Mouse (Mus musculus) lung, embryonic 15.5 days (tissue): ENCODE data around the gene Zbtb42. TPM values are rescaled to one million over a fixed set of nuclear protein-coding genes. Genes with fewer than 3 reads are reported as not detected.

Source experiments
- ATAC-seq: fragments of 200-750 bp; cut with Nextera tagmentation; 2 replicates; pipeline ENCODE4 v1.8.0; 2017; ENCODE audit warnings: moderate number of reproducible peaks, borderline replicate concordance; ENCODE audit not compliant: low FRiP score, low TSS enrichment; ENCODE audit errors: extremely low read depth
- H3K27ac ChIP-seq: fragments of 300-500 bp; sonication (generic); 2 replicates; pipeline ENCODE4 v1.5.1; 2015; ENCODE audit warnings: moderate library complexity, mild to moderate bottlenecking, inconsistent platforms
- H3K27me3 ChIP-seq: fragments of 300-500 bp; sonication (generic); 2 replicates; pipeline ENCODE4 v1.6.1; 2015; ENCODE audit warnings: inconsistent platforms
- H3K36me3 ChIP-seq: fragments of 300-500 bp; sonication (generic); 2 replicates; pipeline ENCODE4 v1.6.1; 2015; ENCODE audit warnings: inconsistent platforms
- H3K4me1 ChIP-seq: fragments of 300-500 bp; sonication (generic); 2 replicates; pipeline ENCODE4 v1.6.1; 2015; ENCODE audit warnings: inconsistent platforms
- H3K4me2 ChIP-seq: fragments of 300-500 bp; sonication (generic); 2 replicates; pipeline ENCODE4 v1.6.1; 2015; ENCODE audit warnings: inconsistent platforms, mild to moderate bottlenecking, moderate library complexity
- H3K4me3 ChIP-seq: fragments of 300-500 bp; sonication (generic); 2 replicates; pipeline ENCODE4 v1.5.1; 2015; ENCODE audit warnings: mild to moderate bottlenecking, inconsistent platforms
- H3K9ac ChIP-seq: fragments of 300-500 bp; sonication (generic); 2 replicates; pipeline ENCODE4 v1.6.1; 2015; ENCODE audit warnings: inconsistent platforms
- H3K9me3 ChIP-seq: fragments of 300-500 bp; sonication (generic); 2 replicates; pipeline ENCODE4 v1.6.1; 2016; ENCODE audit warnings: inconsistent platforms
- WGBS: fragments of 180-500 bp; shearing (Covaris S2); methylation state at CpG from one replicate; pipeline ENCODE4 v1.1.7; 2015; 5-methylcytosine and 5-hydroxymethylcytosine counted together
- microRNA-seq: library from miRNA; unstranded; fragments of <30 nt; microRNA quantifications from one replicate; pipeline ENCODE4, GENCODE M21; 2016
- polyA plus RNA-seq: library from polyadenylated mRNA; unstranded; fragments of >200 nt; fragmentation: Nextera tagmentation; extraction: Ambion mirVana; gene quantifications from 2 replicates; pipeline ENCODE4 v1.2.1, GENCODE M21; 2015

Zbtb42 gene
- polyA plus RNA-seq, 1 experiment from 2014 or later, result 11.4 TPM

GRCm38 (mm10) chr12:112721424-112722239 lies 43.0 kb downstream of the Zbtb42 start:
- no peaks in the 10 kb centered on the region for H3K9me3 ChIP-seq
- peak overlapping the region; percentile 98 for H3K4me2 ChIP-seq
- ATAC-seq, result peak; percentile 53
- peak overlapping the region; percentile 69 for H3K9ac ChIP-seq
- H3K36me3 ChIP-seq, result peaks cover 4% of the 10 kb centered on the region; the same call in 1 of the 2 replicates
- peak overlapping the region; percentile 97 for H3K27ac ChIP-seq
- WGBS, result 4% methylated on average over 60 of the region's 69 CpGs
- peaks cover 19% of the 10 kb centered on the region for H3K27me3 ChIP-seq
- peaks cover 32% of the 10 kb centered on the region for H3K4me1 ChIP-seq
- H3K4me3 ChIP-seq, result peak overlapping the region; percentile 83

- Histone ChIP-seq H3K27me3 (peaks cover 19% of the 10 kb centered on the region), H3K4me1 (peaks cover 32% of the 10 kb centered on the region), H3K27ac (peak overlapping the region; percentile 97), H3K9ac (peak overlapping the region; percentile 69), H3K4me2 (peak overlapping the region; percentile 98), H3K4me3 (peak overlapping the region; percentile 83), H3K9me3 (no peaks in the 10 kb centered on the region), H3K36me3 (peaks cover 4% of the 10 kb centered on the region; the same call in 1 of the 2 replicates)
- WGBS, result under 1% methylated on average over 55 of the region's 75 CpGs
- ATAC-seq, result peak; percentile 58
Observed at GRCm38 (mm10) chr12:112722240-112723027, 43.8 kb downstream of the Zbtb42 start.

GRCm38 (mm10) chr12:112723028-112723330 lies 44.4 kb downstream of the Zbtb42 start:
- H3K4me2 ChIP-seq, result peak overlapping the region; percentile 98
- H3K36me3 ChIP-seq, result peaks cover 4% of the 10 kb centered on the region; the same call in 1 of the 2 replicates
- H3K27me3 ChIP-seq, result peaks cover 19% of the 10 kb centered on the region
- peak overlapping the region; percentile 83 for H3K4me3 ChIP-seq
- ATAC-seq, result no peak
- peak overlapping the region; percentile 69 for H3K9ac ChIP-seq
- H3K27ac ChIP-seq, result 0 out of 2 replicates have a peak overlapping the region, but pooled peaks have one; percentile 97
- 14% methylated on average over 5 of the region's 5 CpGs for WGBS
- H3K9me3 ChIP-seq, result no peaks in the 10 kb centered on the region
- peaks cover 35% of the 10 kb centered on the region for H3K4me1 ChIP-seq

DNA sequence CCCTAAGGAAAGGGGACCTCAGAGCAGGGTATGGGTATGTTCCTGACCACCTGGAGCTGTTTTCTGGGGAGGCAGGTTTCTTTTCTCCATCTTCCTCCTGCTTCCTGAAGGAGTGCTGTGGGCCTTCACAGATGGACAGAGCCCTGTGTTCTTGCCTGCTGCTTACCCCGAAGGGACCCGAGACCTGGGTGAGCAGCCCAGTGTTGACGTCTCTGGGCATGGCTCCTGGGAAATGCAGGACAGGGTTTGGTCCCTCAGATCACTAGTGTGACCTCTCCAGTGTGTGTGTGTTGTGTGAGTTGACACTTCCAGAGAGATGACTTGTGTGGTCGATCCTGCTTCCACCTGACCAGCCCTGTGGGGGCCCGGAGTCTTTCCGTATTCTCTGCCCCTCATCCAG lies 44.8 kb downstream of the Zbtb42 start:
- no peak for ATAC-seq
- H3K27ac ChIP-seq, result no peak overlapping the region
- H3K36me3 ChIP-seq, result peaks cover 4% of the 10 kb centered on the region; the same call in 1 of the 2 replicates
- H3K4me2 ChIP-seq, result peak overlapping the region; percentile 98
- no peaks in the 10 kb centered on the region for H3K9me3 ChIP-seq
- peaks cover 35% of the 10 kb centered on the region for H3K4me1 ChIP-seq
- 84% methylated on average over 6 of the region's 6 CpGs for WGBS
- H3K4me3 ChIP-seq, result peak overlapping the region; percentile 83
- peaks cover 19% of the 10 kb centered on the region for H3K27me3 ChIP-seq
- H3K9ac ChIP-seq, result 0 out of 2 replicates have a peak overlapping the region, but pooled peaks have one; percentile 6

GRCm38 (mm10) chr12:112724077-112724805 lies 45.6 kb downstream of the Zbtb42 start:
- 72% methylated on average over 11 of the region's 11 CpGs for WGBS
- no peak overlapping the region for H3K27ac ChIP-seq
- peaks cover 35% of the 10 kb centered on the region for H3K4me1 ChIP-seq

GRCm38 (mm10) chr12:112727801-112728200 lies 49.2 kb downstream of the Zbtb42 start:
- Histone ChIP-seq H3K27ac (no peak overlapping the region), H3K27me3 (peaks cover 5% of the 10 kb centered on the region; the same call in 1 of the 2 replicates), H3K9ac (no peak overlapping the region), H3K9me3 (no peaks in the 10 kb centered on the region), H3K4me1 (peaks cover 15% of the 10 kb centered on the region), H3K36me3 (peaks cover 11% of the 10 kb centered on the region; the same call in 1 of the 2 replicates), H3K4me3 (no peak overlapping the region), H3K4me2 (no peak overlapping the region)
- no peak for ATAC-seq
- WGBS, result 70% methylated on average over 8 of the region's 8 CpGs

More at GRCm38 (mm10) chr12:112724077-112724805, 45.6 kb downstream of the Zbtb42 start:
- Histone ChIP-seq H3K4me3 (no peak overlapping the region), H3K9ac (no peak overlapping the region), H3K36me3 (peaks cover 4% of the 10 kb centered on the region; the same call in 1 of the 2 replicates), H3K27me3 (peaks cover 19% of the 10 kb centered on the region), H3K4me2 (no peak overlapping the region; the same call in 1 of the 2 replicates), H3K9me3 (no peaks in the 10 kb centered on the region)
- ATAC-seq, result no peak

DNA sequence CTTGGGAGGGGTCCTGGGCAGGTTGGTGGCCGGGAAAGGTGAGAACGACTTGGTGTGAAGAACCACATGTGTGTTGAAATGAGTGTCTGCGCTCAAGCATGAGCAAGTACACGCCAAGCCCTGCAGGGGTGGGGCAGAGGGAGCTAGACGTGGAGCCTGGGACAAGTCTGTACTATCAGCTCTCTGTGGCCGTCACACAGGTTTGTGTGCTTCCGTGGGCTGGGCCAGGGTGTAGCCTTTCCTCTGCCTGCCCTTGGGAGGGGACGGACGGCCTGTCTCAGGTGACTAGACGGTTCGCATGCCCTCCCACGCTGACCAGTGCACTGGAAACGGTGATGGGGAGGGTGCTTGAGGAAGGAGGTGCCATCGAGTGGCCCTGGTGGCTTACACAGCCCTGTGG lies 52.2 kb downstream of the Zbtb42 start:
- Histone ChIP-seq H3K36me3 (peaks cover 11% of the 10 kb centered on the region; the same call in 1 of the 2 replicates), H3K4me2 (no peak overlapping the region), H3K27me3 (no peaks in the 10 kb centered on the region), H3K4me1 (0 out of 2 replicates have a peak, but pooled peaks cover 2% of the 10 kb centered on the region), H3K4me3 (no peak overlapping the region), H3K9ac (no peak overlapping the region), H3K9me3 (no peaks in the 10 kb centered on the region), H3K27ac (no peak overlapping the region)
- no peak for ATAC-seq
- 78% methylated on average over 14 of the region's 14 CpGs for WGBS

Small RNA genes lying within 50 kb of the gene (microRNA-seq; reads per million reads assigned to microRNA genes)
- gene Mir6939, result 1.1 reads per million

Other genes starting within 250 kb of the Zbtb42 start
- 0.11 and 0.24 TPM in 2 replicates for gene A530016L24Rik, start 189.4 kb upstream of the Zbtb42 start, polyA plus RNA-seq
- gene Tmem179, start 162.1 kb upstream of the Zbtb42 start, polyA plus RNA-seq, result 0.15 and 0.45 TPM in 2 replicates
- gene Inf2, start 90.0 kb upstream of the Zbtb42 start, polyA plus RNA-seq, result 3.7 and 4.3 TPM in 2 replicates
- 8.3 and 9.3 TPM in 2 replicates for gene Adssl1, start 58.8 kb upstream of the Zbtb42 start, polyA plus RNA-seq
- 232 and 246 TPM in 2 replicates for gene Siva1, start 34.1 kb upstream of the Zbtb42 start, polyA plus RNA-seq
- 145 and 157 TPM in 2 replicates for gene Akt1, start 3.9 kb upstream of the Zbtb42 start, polyA plus RNA-seq
- 18.6 and 20.8 TPM in 2 replicates for gene Cep170b, start 41.6 kb downstream of the Zbtb42 start, polyA plus RNA-seq
- gene Pld4, start 81.8 kb downstream of the Zbtb42 start, polyA plus RNA-seq, result 12.7 and 17.9 TPM in 2 replicates
- 0.72 and 0.98 TPM in 2 replicates for gene Ahnak2, start 123.8 kb downstream of the Zbtb42 start, polyA plus RNA-seq
- gene Clba1, start 130.1 kb downstream of the Zbtb42 start, polyA plus RNA-seq, result 6.9 and 7.4 TPM in 2 replicates
- 125 and 129 TPM in 2 replicates for gene Cdca4, start 150.6 kb downstream of the Zbtb42 start, polyA plus RNA-seq
- gene Gpr132, start 189.4 kb downstream of the Zbtb42 start, polyA plus RNA-seq, result 0.13 and 0.79 TPM in 2 replicates